ENCODE assay signal across 1 mouse cellular context in genomic region chr17:24203068-24203467, GRCm38 (mm10).
TF ChIP-seq lines count a peak whose summit lies in the region.

No protein-coding gene starts in this region.

TF ChIP-seq in MEL, 35 proteins besides CTCF, POLR2A, EP300 and RAD21:
- TF ChIP-seq CHD1 (IDR thresholded peaks at IDR 0.05; ENCODE audit: low read depth, low read length), result no peak
- TF ChIP-seq ETS1 (IDR thresholded peaks at IDR 0.05; ENCODE audit: low read depth, low read length), result peak; percentile 73
- no peak for TF ChIP-seq MAFK (IDR thresholded peaks at IDR 0.05; ENCODE audit: borderline replicate concordance, low read depth, low read length)
- no peak for TF ChIP-seq ZC3H11A (IDR thresholded peaks at IDR 0.05; ENCODE audit: low read depth, low read length)
- no peak for TF ChIP-seq POLR2AphosphoS5 (IDR thresholded peaks at IDR 0.05; ENCODE audit: borderline replicate concordance, low read depth, low read length)
- TF ChIP-seq ZKSCAN1 (IDR thresholded peaks at IDR 0.05; ENCODE audit: low read depth, low read length), result no peak
- no peak; the same call in 1 of the 2 replicates for TF ChIP-seq BHLHE40 (IDR thresholded peaks at IDR 0.05; ENCODE audit: borderline replicate concordance, low read depth, low read length)
- TF ChIP-seq NRF1 (IDR thresholded peaks at IDR 0.05; ENCODE audit: insufficient read depth, low read depth, low read length, poor library complexity, severe bottlenecking), result no peak
- TF ChIP-seq CHD2 (IDR thresholded peaks at IDR 0.05; ENCODE audit: low read length), result no peak
- no peak for TF ChIP-seq MAX (IDR thresholded peaks at IDR 0.05; ENCODE audit: low read length)
- TF ChIP-seq MAZ (IDR thresholded peaks at IDR 0.05; ENCODE audit: low read depth, low read length), result peak; percentile 78
- peak; percentile 82 for TF ChIP-seq TAL1 (IDR thresholded peaks at IDR 0.05; ENCODE audit: low read length)
- 0 out of 2 replicates have a peak, but pooled peaks have one; percentile 10 for TF ChIP-seq USF1 (IDR thresholded peaks at IDR 0.05; ENCODE audit: low read depth, low read length)
- no peak for TF ChIP-seq RCOR1 (IDR thresholded peaks at IDR 0.05; ENCODE audit: low read depth, low read length)
- TF ChIP-seq KAT2A (conservative IDR thresholded peaks at IDR 0.05; ENCODE audit: low read depth, low read length), result no peak
- 0 out of 2 replicates have a peak, but pooled peaks have one; percentile 18 for TF ChIP-seq MYC (IDR thresholded peaks at IDR 0.05; ENCODE audit: low read depth, low read length)
- TF ChIP-seq USF2 (IDR thresholded peaks at IDR 0.05; ENCODE audit: borderline replicate concordance in 1 of 2, insufficient read depth in 1 of 2, low read depth in 1 of 2, low read length in 2 of 2), result no peak
- TF ChIP-seq SIN3A (IDR thresholded peaks at IDR 0.05; ENCODE audit: low read length), result peak; percentile 73; the same call in 1 of the 2 replicates
- TF ChIP-seq MXI1 (IDR thresholded peaks at IDR 0.05; ENCODE audit: low read depth, low read length), result no peak
- TF ChIP-seq ZMIZ1 (IDR thresholded peaks at IDR 0.05; ENCODE audit: low read depth, low read length), result no peak
- TF ChIP-seq MYB (IDR thresholded peaks at IDR 0.05; ENCODE audit: low read depth, low read length), result no peak
- TF ChIP-seq GABPA (IDR thresholded peaks at IDR 0.05; ENCODE audit: low read depth, low read length), result no peak
- TF ChIP-seq ELF1 (IDR thresholded peaks at IDR 0.05; ENCODE audit: low read depth, low read length), result no peak
- TF ChIP-seq TCF12 (IDR thresholded peaks at IDR 0.05; ENCODE audit: low read depth, low read length), result peak; percentile 67; the same call in 1 of the 2 replicates
- no peak for TF ChIP-seq POLR2AphosphoS2 (IDR thresholded peaks at IDR 0.05; ENCODE audit: low read length)
- TF ChIP-seq MEF2A (IDR thresholded peaks at IDR 0.05; ENCODE audit: extremely low read depth, insufficient replicate concordance, low read depth, low read length, poor library complexity, severe bottlenecking), result no peak
- no peak for TF ChIP-seq ZNF384 (IDR thresholded peaks at IDR 0.05; ENCODE audit: low read depth, low read length)
- peak; percentile 27; the same call in 1 of the 2 replicates for TF ChIP-seq HCFC1 (IDR thresholded peaks at IDR 0.05; ENCODE audit: low read depth, low read length)
- peak; percentile 74 for TF ChIP-seq TBP (IDR thresholded peaks at IDR 0.05; ENCODE audit: low read depth, low read length)
- TF ChIP-seq GATA1 (IDR thresholded peaks at IDR 0.05; ENCODE audit: low read depth, low read length), result peak; percentile 77
- TF ChIP-seq NELFE (IDR thresholded peaks at IDR 0.05; ENCODE audit: low read depth, low read length), result no peak
- no peak for TF ChIP-seq E2F4 (IDR thresholded peaks at IDR 0.05; ENCODE audit: borderline replicate concordance, low read depth, low read length)
- 0 out of 2 replicates have a peak, but pooled peaks have one; percentile 4 for TF ChIP-seq SMC3 (IDR thresholded peaks at IDR 0.05; ENCODE audit: low read depth, low read length)
- no peak for TF ChIP-seq JUND (IDR thresholded peaks at IDR 0.05; ENCODE audit: low read depth, low read length)
- TF ChIP-seq UBTF (IDR thresholded peaks at IDR 0.05; ENCODE audit: borderline replicate concordance, insufficient read depth, low read depth, low read length), result 0 out of 2 replicates have a peak, but pooled peaks have one; percentile 45
